Mouse (Mus musculus) liver (tissue): ENCODE data around the gene Sspn.

Source experiments
- DNase-seq: peaks from one replicate; pipeline ENCODE4 v3.0.0-alpha.2; 2020; ENCODE audit warnings: mixed read lengths

Gene Sspn

GRCm38 (mm10) chr6:145931341-145931740 lies at the start of gene Sspn:
Sspn (plus strand) TSS chr6:145931641.
- DNase-seq = no peak

- no peak for DNase-seq
Measured at GRCm38 (mm10) chr6:145883010-145883409, 48.4 kb upstream of the Sspn start.

GRCm38 (mm10) chr6:145883668-145884067 lies 47.8 kb upstream of the Sspn start:
- DNase-seq = no peak

- DNase-seq = no peak
Measured at GRCm38 (mm10) chr6:145885069-145885468, 46.4 kb upstream of the Sspn start.

- no peak for DNase-seq
Measured at GRCm38 (mm10) chr6:145886277-145886676, 45.2 kb upstream of the Sspn start.

- DNase-seq = no peak
Measured at GRCm38 (mm10) chr6:145887719-145888118, 43.7 kb upstream of the Sspn start.

GRCm38 (mm10) chr6:145891951-145892350 lies 39.5 kb upstream of the Sspn start:
- DNase-seq = no peak

- DNase-seq = no peak
Measured at GRCm38 (mm10) chr6:145892381-145893265, 38.8 kb upstream of the Sspn start.

GRCm38 (mm10) chr6:145893366-145894021 lies 37.9 kb upstream of the Sspn start:
- DNase-seq = no peak

GRCm38 (mm10) chr6:145894669-145895342 lies 36.6 kb upstream of the Sspn start:
- DNase-seq = no peak

- DNase-seq = no peak
Measured at GRCm38 (mm10) chr6:145904169-145904568, 27.3 kb upstream of the Sspn start.

- DNase-seq = no peak
Measured at GRCm38 (mm10) chr6:145904616-145905015, 26.8 kb upstream of the Sspn start.

GRCm38 (mm10) chr6:145906096-145906890 lies 25.1 kb upstream of the Sspn start:
- no peak for DNase-seq

- no peak for DNase-seq
Measured at GRCm38 (mm10) chr6:145909943-145910342, 21.5 kb upstream of the Sspn start.

- DNase-seq = no peak
Measured at GRCm38 (mm10) chr6:145910469-145911426, 20.7 kb upstream of the Sspn start.

GRCm38 (mm10) chr6:145912232-145912631 lies 19.2 kb upstream of the Sspn start:
- no peak for DNase-seq

- DNase-seq = no peak
Measured at GRCm38 (mm10) chr6:145915435-145915834, 16.0 kb upstream of the Sspn start.

GRCm38 (mm10) chr6:145916401-145916800 lies 15.0 kb upstream of the Sspn start:
- no peak for DNase-seq

GRCm38 (mm10) chr6:145918236-145918635 lies 13.2 kb upstream of the Sspn start:
- DNase-seq = no peak

GRCm38 (mm10) chr6:145923594-145923993 lies 7.8 kb upstream of the Sspn start:
- DNase-seq = no peak

GRCm38 (mm10) chr6:145934001-145934696 lies 2.7 kb downstream of the Sspn start:
- peak; percentile 41 for DNase-seq
